Mouse (Mus musculus) midbrain, embryonic 11.5 days (tissue): ENCODE data around the gene Snx3. TPM values are rescaled to one million over a fixed set of nuclear protein-coding genes. Genes with fewer than 3 reads are reported as not detected.

Source experiments
- ATAC-seq: fragments of 200-750 bp; cut with Nextera tagmentation; 2 replicates; pipeline ENCODE4 v1.8.0; 2017; ENCODE audit warnings: moderate TSS enrichment, moderate library complexity; ENCODE audit not compliant: low FRiP score
- DNase-seq: peaks from one replicate; pipeline ENCODE4 v3.0.0; 2015; ENCODE audit warnings: low spot score; ENCODE audit errors: missing footprints
- H3K27ac ChIP-seq: fragments of 300-500 bp; sonication (generic); 2 replicates; pipeline ENCODE4 v1.5.1; 2014; ENCODE audit warnings: low read depth, low read length
- H3K27me3 ChIP-seq: fragments of 300-500 bp; sonication (generic); 2 replicates; pipeline ENCODE4 v1.6.1; 2014; ENCODE audit warnings: mild to moderate bottlenecking, low read length, moderate library complexity, mixed read lengths; ENCODE audit not compliant: control insufficient read depth, insufficient read depth
- H3K36me3 ChIP-seq: fragments of 300-500 bp; sonication (generic); 2 replicates; pipeline ENCODE4 v1.6.1; 2014; ENCODE audit warnings: mild to moderate bottlenecking, low read length, moderate library complexity, mixed read lengths; ENCODE audit not compliant: control insufficient read depth, insufficient read depth
- H3K4me1 ChIP-seq: fragments of 300-500 bp; sonication (generic); 2 replicates; pipeline ENCODE4 v1.6.1; 2014; ENCODE audit warnings: low read length; ENCODE audit not compliant: control insufficient read depth, insufficient read depth
- H3K4me2 ChIP-seq: fragments of 300-500 bp; sonication (generic); 2 replicates; pipeline ENCODE4 v1.6.1; 2014; ENCODE audit warnings: mild to moderate bottlenecking, moderate library complexity
- H3K4me3 ChIP-seq: fragments of 300-500 bp; sonication (generic); 2 replicates; pipeline ENCODE4 v1.5.1; 2014; ENCODE audit warnings: low read depth, low read length
- H3K9ac ChIP-seq: fragments of 300-500 bp; sonication (generic); 2 replicates; pipeline ENCODE4 v1.6.1; 2014; ENCODE audit warnings: low read length
- H3K9me3 ChIP-seq: fragments of 300-500 bp; sonication (generic); 2 replicates; pipeline ENCODE4 v1.6.1; 2016; ENCODE audit warnings: low read length; ENCODE audit not compliant: control insufficient read depth
- WGBS: fragments of 180-500 bp; shearing (Covaris S2); extraction: QIAGEN DNeasy Blood & Tissue Kit; methylation state at CpG from one replicate; pipeline ENCODE4 v1.1.7; 2014; 5-methylcytosine and 5-hydroxymethylcytosine counted together
- polyA plus RNA-seq: library from polyadenylated mRNA; unstranded; fragments of >200 nt; fragmentation: Nextera tagmentation; extraction: Ambion mirVana; gene quantifications from 2 replicates; pipeline ENCODE4 v1.2.1, GENCODE M21; 2014

Snx3 gene
- polyA plus RNA-seq, 1 experiment from 2014 or later: 248 TPM

DNA sequence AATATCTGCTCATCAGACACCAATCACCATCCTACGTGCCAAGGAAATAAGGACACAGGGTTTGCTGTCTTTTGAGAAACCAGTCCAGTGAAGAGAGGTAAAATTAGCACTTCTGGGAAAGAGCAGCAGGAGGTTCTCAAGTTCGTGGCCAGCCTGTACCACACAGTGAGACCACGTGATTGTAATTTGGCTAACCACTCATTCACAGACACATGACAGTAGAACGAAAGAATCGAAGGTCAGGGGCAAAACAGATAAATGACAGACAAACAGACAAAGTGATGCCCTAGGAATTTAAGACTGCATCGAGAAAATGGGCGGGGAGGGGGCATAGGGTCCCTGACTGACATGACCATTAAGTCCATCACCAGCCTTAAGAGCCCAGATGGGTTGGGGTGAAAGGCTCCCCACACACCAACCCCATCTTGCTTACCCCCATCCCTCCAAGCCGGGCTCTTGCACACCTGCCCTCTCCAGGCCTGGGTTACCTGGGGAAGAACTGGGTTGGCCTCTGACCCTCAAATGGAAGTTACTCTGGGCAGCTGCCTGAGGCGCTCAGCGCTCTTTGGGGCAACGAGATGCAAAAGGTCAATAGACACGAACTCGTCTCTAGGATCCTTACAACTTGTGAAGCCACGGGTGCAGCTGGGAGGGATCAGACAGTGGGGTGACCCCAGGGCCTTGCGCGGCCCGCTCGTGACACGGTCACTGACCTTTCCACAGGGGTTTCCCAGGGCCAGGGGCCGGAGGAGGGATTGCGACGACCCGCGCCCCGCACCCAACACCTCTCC lies 24.1 kb upstream of the Snx3 start:
- Histone ChIP-seq H3K4me3 (peak overlapping the region; percentile 76), H3K9ac (peak overlapping the region; percentile 93), H3K36me3 (no peaks in the 10 kb centered on the region), H3K4me1 (peaks cover 9% of the 10 kb centered on the region; the same call in 1 of the 2 replicates), H3K27ac (peak overlapping the region; percentile 81), H3K4me2 (peak overlapping the region; percentile 78), H3K27me3 (no peaks in the 10 kb centered on the region), H3K9me3 (peaks cover 2% of the 10 kb centered on the region; the same call in 1 of the 2 replicates)
- 16% methylated on average over 25 of the region's 25 CpGs for WGBS
- ATAC-seq (peak; percentile 52), DNase-seq (no peak)

- Histone ChIP-seq H3K9ac (peak within 1 kb of the TSS; percentile 93), H3K27me3 (no peaks in the 10 kb centered on the region), H3K4me1 (peaks cover 9% of the 10 kb centered on the region; the same call in 1 of the 2 replicates), H3K27ac (peak within 1 kb of the TSS; percentile 81), H3K4me2 (peak within 1 kb of the TSS; percentile 78), H3K36me3 (no peaks in the 10 kb centered on the region), H3K9me3 (no peaks in the 10 kb centered on the region), H3K4me3 (peak within 1 kb of the TSS; percentile 76)
- under 1% methylated on average over 29 of the region's 29 CpGs for WGBS
- ATAC-seq: peak; percentile 94
- DNase-seq: peak; percentile 99
These were observed 23.5 kb upstream of the Snx3 start, which contains the start of gene Afg1l for GRCm38 (mm10) chr10:42478341-42478720. TSS of gene Afg1l (minus strand) at chr10:42478565.

- no peak for ATAC-seq
- no peak overlapping the region for H3K27ac ChIP-seq
- no peaks in the 10 kb centered on the region for H3K9me3 ChIP-seq
- no peak for DNase-seq
- peaks cover 9% of the 10 kb centered on the region; the same call in 1 of the 2 replicates for H3K4me1 ChIP-seq
- H3K36me3 ChIP-seq: no peaks in the 10 kb centered on the region
- no peak overlapping the region for H3K4me2 ChIP-seq
- no peak overlapping the region for H3K4me3 ChIP-seq
- no peaks in the 10 kb centered on the region for H3K27me3 ChIP-seq
- no peak overlapping the region for H3K9ac ChIP-seq
- 80% methylated on average over 4 of the region's 4 CpGs for WGBS
These were observed 21.1 kb upstream of the Snx3 start for GRCm38 (mm10) chr10:42480719-42481118.

GRCm38 (mm10) chr10:42488606-42489296 lies 13.1 kb upstream of the Snx3 start:
- no peak overlapping the region for H3K9ac ChIP-seq
- H3K27me3 ChIP-seq: no peaks in the 10 kb centered on the region
- no peaks in the 10 kb centered on the region for H3K4me1 ChIP-seq
- ATAC-seq (no peak), DNase-seq (peak; percentile 79)
- H3K36me3 ChIP-seq: no peaks in the 10 kb centered on the region
- no peak overlapping the region for H3K27ac ChIP-seq
- no peaks in the 10 kb centered on the region for H3K9me3 ChIP-seq
- WGBS: 39% methylated on average over 8 of the region's 8 CpGs
- no peak overlapping the region for H3K4me2 ChIP-seq
- H3K4me3 ChIP-seq: no peak overlapping the region

DNA sequence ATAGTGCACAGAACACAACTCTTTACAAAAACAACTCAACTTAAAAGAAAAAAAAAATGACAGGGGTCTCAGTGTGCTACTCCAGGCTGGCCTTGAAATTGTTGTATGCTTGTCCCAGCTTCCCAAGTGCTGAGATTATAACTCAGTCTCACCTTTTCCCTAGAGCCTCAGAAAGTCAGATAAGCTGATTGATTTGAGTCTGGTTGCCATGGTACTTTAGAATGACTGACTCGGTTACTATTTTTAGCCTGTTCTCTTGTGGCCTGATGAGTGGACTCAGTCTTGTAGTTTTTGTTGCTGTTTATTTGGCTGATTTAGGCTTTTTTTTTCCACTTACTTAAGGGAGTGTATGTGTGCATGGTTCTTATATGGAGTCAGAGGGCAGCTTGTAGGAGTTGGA lies 10.7 kb upstream of the Snx3 start:
- Histone ChIP-seq H3K27me3 (no peaks in the 10 kb centered on the region), H3K4me2 (no peak overlapping the region), H3K9ac (no peak overlapping the region), H3K36me3 (no peaks in the 10 kb centered on the region), H3K4me1 (no peaks in the 10 kb centered on the region), H3K4me3 (no peak overlapping the region), H3K27ac (no peak overlapping the region), H3K9me3 (no peaks in the 10 kb centered on the region)
- WGBS: 68% methylated on average over 1 of the region's 1 CpGs
- peak; percentile 72 for DNase-seq
- ATAC-seq: no peak

- H3K4me3 ChIP-seq: no peak overlapping the region
- H3K4me2 ChIP-seq: no peak overlapping the region
- no peaks in the 10 kb centered on the region for H3K4me1 ChIP-seq
- no peak overlapping the region for H3K9ac ChIP-seq
- H3K36me3 ChIP-seq: no peaks in the 10 kb centered on the region
- WGBS: 87% methylated on average over 10 of the region's 10 CpGs
- H3K9me3 ChIP-seq: no peaks in the 10 kb centered on the region
- DNase-seq (peak; percentile 41), ATAC-seq (no peak)
- no peaks in the 10 kb centered on the region for H3K27me3 ChIP-seq
- H3K27ac ChIP-seq: no peak overlapping the region
These were observed 9.6 kb upstream of the Snx3 start for GRCm38 (mm10) chr10:42492027-42492771.

DNA sequence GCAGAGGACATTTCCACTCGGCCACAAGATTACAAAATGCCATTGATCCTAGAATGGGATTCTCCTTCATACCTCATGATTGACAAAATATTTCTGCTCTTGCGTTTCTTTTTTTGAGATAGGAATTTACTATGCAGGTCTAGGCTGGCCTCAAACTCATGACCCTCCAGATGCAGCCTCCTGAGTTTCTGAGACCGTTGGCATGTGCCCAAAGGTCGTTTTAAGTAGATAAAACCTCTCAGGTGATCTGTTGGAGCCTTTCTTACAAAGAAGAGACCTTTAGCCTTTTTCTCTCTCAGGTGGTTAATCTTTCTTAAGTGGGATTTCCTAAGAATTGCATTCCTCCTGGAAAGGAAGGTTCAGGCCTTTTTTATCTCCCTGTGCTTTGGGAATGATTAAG lies 8.8 kb upstream of the Snx3 start:
- no peaks in the 10 kb centered on the region for H3K27me3 ChIP-seq
- H3K36me3 ChIP-seq: no peaks in the 10 kb centered on the region
- no peak overlapping the region for H3K9ac ChIP-seq
- H3K27ac ChIP-seq: no peak overlapping the region
- DNase-seq (no peak), ATAC-seq (no peak)
- no peak overlapping the region for H3K4me3 ChIP-seq
- H3K4me1 ChIP-seq: no peaks in the 10 kb centered on the region
- H3K4me2 ChIP-seq: no peak overlapping the region
- 60% methylated on average over 4 of the region's 4 CpGs for WGBS
- H3K9me3 ChIP-seq: no peaks in the 10 kb centered on the region

GRCm38 (mm10) chr10:42500611-42501010 lies 1.2 kb upstream of the Snx3 start:
- no peaks in the 10 kb centered on the region for H3K36me3 ChIP-seq
- ATAC-seq: no peak
- H3K9ac ChIP-seq: no peak overlapping the region
- H3K27me3 ChIP-seq: no peaks in the 10 kb centered on the region
- 94% methylated on average over 8 of the region's 8 CpGs for WGBS
- no peak overlapping the region for H3K4me3 ChIP-seq
- no peak overlapping the region for H3K4me2 ChIP-seq
- no peaks in the 10 kb centered on the region for H3K9me3 ChIP-seq
- H3K4me1 ChIP-seq: peaks cover 4% of the 10 kb centered on the region
- DNase-seq: no peak
- no peak overlapping the region for H3K27ac ChIP-seq
